Mouse (Mus musculus) embryonic facial prominence, embryonic 13.5 days (tissue): ENCODE data around the gene Mt3. TPM values are rescaled to one million over a fixed set of nuclear protein-coding genes. Genes with fewer than 3 reads are reported as not detected.
A peak's percentile ranks its signal among the peaks of the same experiment; 100 is the strongest.

Experiments used
- ATAC-seq: fragments of 200-750 bp; cut with Nextera tagmentation; 2 replicates; pipeline ENCODE4 v1.8.0; 2017; ENCODE audit warnings: low read depth; ENCODE audit not compliant: insufficient number of reproducible peaks, insufficient read depth, low FRiP score, low TSS enrichment
- H3K27ac ChIP-seq: fragments of 300-500 bp; sonication (generic); 2 replicates; pipeline ENCODE4 v1.5.1; 2015; ENCODE audit warnings: moderate library complexity, mild to moderate bottlenecking, inconsistent platforms
- H3K27me3 ChIP-seq: fragments of 300-500 bp; sonication (generic); 2 replicates; pipeline ENCODE4 v1.6.1; 2015; ENCODE audit warnings: mild to moderate bottlenecking, inconsistent platforms
- H3K36me3 ChIP-seq: fragments of 300-500 bp; sonication (generic); 2 replicates; pipeline ENCODE4 v1.6.1; 2015; ENCODE audit warnings: mild to moderate bottlenecking, inconsistent platforms
- H3K4me1 ChIP-seq: fragments of 300-500 bp; sonication (generic); 2 replicates; pipeline ENCODE4 v1.6.1; 2015; ENCODE audit warnings: inconsistent platforms
- H3K4me2 ChIP-seq: fragments of 300-500 bp; sonication (generic); 2 replicates; pipeline ENCODE4 v1.6.1; 2015; ENCODE audit warnings: moderate library complexity, mild to moderate bottlenecking, inconsistent platforms
- H3K4me3 ChIP-seq: fragments of 300-500 bp; sonication (generic); 2 replicates; pipeline ENCODE4 v1.5.1; 2015; ENCODE audit warnings: mild to moderate bottlenecking, inconsistent platforms
- H3K9ac ChIP-seq: fragments of 300-500 bp; sonication (generic); 2 replicates; pipeline ENCODE4 v1.6.1; 2015; ENCODE audit warnings: mild to moderate bottlenecking, inconsistent platforms
- H3K9me3 ChIP-seq: fragments of 300-500 bp; sonication (generic); 2 replicates; pipeline ENCODE4 v1.6.1; 2016; ENCODE audit warnings: inconsistent platforms
- WGBS: fragments of 180-500 bp; shearing (Covaris S2); methylation state at CpG from one replicate; pipeline ENCODE4 v1.1.7; 2015; ENCODE audit warnings: mixed read lengths; 5-methylcytosine and 5-hydroxymethylcytosine counted together
- polyA plus RNA-seq: library from polyadenylated mRNA; unstranded; fragments of >200 nt; fragmentation: Nextera tagmentation; extraction: Ambion mirVana; gene quantifications from 2 replicates; pipeline ENCODE4 v1.2.1, GENCODE M21; 2015

Mt3 gene
- polyA plus RNA-seq, 1 experiment from 2014 or later: 0.58 TPM

DNA sequence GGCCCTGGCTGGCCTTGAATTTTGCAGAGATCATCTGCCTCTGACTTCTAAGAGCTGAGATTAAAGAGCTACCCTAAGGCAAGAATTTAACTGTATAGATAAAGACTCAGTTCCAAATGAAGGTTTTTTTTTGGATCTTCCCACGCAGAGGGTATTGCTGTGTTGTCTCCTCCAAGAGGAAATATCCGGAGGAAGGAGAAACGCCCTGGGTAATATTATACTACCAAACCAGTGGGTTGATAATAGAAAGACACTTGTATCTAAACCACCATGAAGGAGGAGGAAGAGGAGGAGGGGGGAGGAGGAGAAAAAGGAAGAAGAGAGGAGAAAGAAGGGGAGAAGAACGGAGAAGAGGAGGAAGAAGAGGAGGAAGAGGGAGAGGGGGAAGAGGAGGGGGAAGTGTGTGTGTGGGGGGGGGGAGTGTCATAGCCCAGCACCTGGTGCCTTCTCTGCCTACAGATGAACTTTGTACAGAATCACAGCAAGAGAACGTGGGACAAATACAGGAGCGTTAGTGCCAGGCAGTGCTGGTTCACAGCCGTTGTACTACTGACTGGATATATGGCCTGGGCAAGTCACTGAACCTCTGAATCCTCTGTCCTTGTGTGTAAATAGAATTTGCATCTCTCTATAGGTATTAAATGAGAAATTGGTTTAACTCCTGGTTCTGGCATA, 25.4 kb downstream of the Mt3 start:
- Histone ChIP-seq H3K36me3 (no peaks in the 10 kb centered on the region), H3K27me3 (peaks cover 98% of the 10 kb centered on the region), H3K4me2 (no peak overlapping the region), H3K4me3 (no peak overlapping the region), H3K9ac (no peak overlapping the region), H3K9me3 (no peaks in the 10 kb centered on the region), H3K27ac (no peak overlapping the region), H3K4me1 (peaks cover 30% of the 10 kb centered on the region)
- 44% methylated on average over 7 of the region's 7 CpGs for WGBS
- ATAC-seq: no peak

DNA sequence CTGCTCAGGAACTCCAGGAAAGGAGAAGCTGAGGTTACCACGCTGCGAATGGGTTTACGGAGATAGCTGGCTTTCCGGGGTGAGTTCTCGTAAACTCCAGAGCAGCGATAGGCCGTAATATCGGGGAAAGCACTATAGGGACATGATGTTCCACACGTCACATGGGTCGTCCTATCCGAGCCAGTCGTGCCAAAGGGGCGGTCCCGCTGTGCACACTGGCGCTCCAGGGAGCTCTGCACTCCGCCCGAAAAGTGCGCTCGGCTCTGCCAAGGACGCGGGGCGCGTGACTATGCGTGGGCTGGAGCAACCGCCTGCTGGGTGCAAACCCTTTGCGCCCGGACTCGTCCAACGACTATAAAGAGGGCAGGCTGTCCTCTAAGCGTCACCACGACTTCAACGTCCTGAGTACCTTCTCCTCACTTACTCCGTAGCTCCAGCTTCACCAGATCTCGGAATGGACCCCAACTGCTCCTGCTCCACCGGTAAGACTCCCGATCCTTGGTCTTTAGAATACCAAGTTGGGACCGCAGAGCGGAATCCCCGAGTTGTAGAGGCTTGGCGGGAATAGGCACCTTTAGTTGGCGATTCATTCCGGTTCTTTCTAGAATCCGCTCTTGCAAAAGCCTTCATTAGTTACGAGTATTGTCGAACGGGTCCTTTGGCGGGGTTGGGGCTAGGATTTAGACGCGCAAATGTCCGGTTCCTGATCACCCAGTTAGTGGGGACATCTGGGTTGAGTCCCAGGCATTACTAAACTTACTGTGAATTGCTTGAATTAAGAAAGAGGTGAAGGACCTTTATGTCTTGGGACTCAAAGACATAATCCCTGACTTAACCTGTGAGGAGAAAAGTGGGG, 26.7 kb downstream of the Mt3 start, which contains the start of gene Mt1:
Gene Mt1 (plus strand): TSS at position 226 of the 856 bp plus-strand sequence.
- Histone ChIP-seq H3K4me3 (peak within 1 kb of the TSS; percentile 50), H3K27me3 (peaks cover 98% of the 10 kb centered on the region), H3K9ac (peak within 1 kb of the TSS; percentile 67), H3K9me3 (no peaks in the 10 kb centered on the region), H3K27ac (no peak within 1 kb of the TSS), H3K4me1 (peaks cover 34% of the 10 kb centered on the region), H3K4me2 (peak within 1 kb of the TSS; percentile 83), H3K36me3 (no peaks in the 10 kb centered on the region)
- under 1% methylated on average over 50 of the region's 50 CpGs for WGBS
- ATAC-seq: peak; percentile 74

DNA sequence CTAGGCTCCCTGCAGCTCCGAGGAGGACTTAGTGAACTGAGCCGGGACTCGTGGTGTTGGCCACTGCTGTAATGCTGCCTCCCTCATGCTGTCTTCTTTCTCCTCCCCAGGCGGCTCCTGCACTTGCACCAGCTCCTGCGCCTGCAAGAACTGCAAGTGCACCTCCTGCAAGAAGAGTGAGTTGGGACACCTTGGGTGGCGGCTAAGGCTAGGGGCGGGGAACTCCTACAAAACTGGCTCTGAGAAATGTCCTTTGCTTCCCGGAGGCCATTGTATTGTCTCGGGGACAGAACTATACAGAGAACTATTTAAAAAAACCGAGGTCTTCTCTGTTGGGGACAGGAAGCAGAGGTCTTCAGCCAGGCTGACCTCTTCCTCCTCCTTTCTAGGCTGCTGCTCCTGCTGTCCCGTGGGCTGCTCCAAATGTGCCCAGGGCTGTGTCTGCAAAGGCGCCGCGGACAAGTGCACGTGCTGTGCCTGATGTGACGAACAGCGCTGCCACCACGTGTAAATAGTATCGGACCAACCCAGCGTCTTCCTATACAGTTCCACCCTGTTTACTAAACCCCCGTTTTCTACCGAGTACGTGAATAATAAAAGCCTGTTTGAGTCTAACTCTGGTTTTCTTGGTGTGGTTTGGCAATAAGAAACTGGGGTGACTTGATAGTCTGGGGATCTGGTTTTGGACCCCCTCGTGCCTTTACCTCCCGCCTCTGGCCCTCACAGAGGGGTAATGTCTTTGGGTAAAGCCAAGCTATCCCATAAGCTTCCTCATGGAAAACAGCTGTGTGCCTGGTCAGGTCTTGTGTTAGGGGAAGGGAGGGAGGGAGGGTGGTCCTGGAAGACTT, 27.5 kb downstream of the Mt3 start:
- H3K9ac ChIP-seq: peak overlapping the region; percentile 67; the same call in 1 of the 2 replicates
- H3K4me3 ChIP-seq: peak overlapping the region; percentile 50
- H3K27ac ChIP-seq: no peak overlapping the region
- peaks cover 39% of the 10 kb centered on the region for H3K4me1 ChIP-seq
- H3K36me3 ChIP-seq: no peaks in the 10 kb centered on the region
- no peak for ATAC-seq
- H3K27me3 ChIP-seq: peaks cover 98% of the 10 kb centered on the region
- H3K4me2 ChIP-seq: peak overlapping the region; percentile 83
- H3K9me3 ChIP-seq: no peaks in the 10 kb centered on the region
- WGBS: 2% methylated on average over 25 of the region's 25 CpGs

DNA sequence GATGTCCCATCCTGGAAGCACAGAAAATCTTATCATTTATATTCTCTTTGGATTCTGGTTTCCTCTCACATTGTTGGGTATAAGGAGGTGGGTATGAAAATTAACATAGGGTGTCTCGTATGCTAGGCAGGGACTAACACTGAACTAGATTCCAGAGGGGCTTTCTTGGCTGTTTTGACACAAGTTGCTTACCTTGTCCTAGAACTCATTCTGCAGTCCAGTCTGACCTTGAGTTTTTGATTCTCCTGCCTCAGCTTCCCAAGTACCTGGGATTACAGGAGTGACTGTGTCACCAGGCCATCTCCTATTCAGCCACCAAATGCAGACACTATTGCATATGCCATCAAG, 28.1 kb downstream of the Mt3 start:
- ATAC-seq: no peak
- Histone ChIP-seq H3K4me1 (peaks cover 39% of the 10 kb centered on the region), H3K9ac (no peak overlapping the region), H3K27ac (no peak overlapping the region), H3K9me3 (no peaks in the 10 kb centered on the region), H3K27me3 (peaks cover 98% of the 10 kb centered on the region), H3K36me3 (no peaks in the 10 kb centered on the region), H3K4me2 (0 out of 2 replicates have a peak overlapping the region, but pooled peaks have one; percentile 83), H3K4me3 (no peak overlapping the region)
- WGBS: 69% methylated on average over 1 of the region's 1 CpGs

DNA sequence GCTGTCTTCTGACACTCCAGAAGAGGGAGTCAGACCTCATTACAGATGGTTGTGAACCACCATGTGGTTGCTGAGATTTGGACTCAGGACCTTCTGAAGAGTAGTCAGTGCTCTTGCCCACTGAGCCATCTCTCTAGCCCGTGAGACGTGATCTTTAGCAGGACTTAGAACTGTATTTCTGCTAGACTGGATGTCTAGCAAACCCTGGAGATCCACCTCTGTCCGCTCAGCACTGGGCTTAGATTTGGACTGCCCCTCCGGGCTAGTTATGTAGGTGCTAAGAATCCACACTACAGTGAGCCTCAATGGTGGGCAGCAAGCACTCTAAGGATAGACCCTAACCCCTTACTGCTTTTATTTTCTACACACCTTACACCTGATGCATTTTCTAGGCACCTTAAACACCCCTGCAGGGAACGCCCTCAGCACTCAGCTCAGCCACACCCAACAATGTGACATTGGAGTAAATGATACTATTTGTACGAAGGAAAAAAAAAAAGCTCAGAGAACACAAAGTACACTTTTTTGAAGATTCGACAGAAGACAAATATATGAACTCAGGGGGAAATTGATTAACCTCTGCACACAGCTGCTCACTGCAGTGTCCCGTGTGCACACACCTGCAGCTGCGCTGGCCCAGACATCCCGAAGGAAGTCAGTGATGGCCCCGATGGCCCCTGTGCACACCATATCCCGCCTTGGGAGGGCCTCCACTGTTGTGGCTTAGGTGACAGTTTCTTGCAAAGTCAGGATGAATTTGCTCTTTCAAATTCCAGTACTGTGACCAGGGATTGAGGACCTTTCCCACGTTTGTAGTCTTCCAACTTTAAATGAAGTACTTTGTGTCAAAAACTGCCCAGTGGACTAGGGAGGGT, 29.9 kb downstream of the Mt3 start:
- Histone ChIP-seq H3K9ac (no peak overlapping the region), H3K4me1 (peaks cover 53% of the 10 kb centered on the region), H3K4me2 (peak overlapping the region; percentile 56), H3K9me3 (no peaks in the 10 kb centered on the region), H3K4me3 (peak overlapping the region; percentile 29), H3K36me3 (no peaks in the 10 kb centered on the region), H3K27me3 (peaks cover 98% of the 10 kb centered on the region), H3K27ac (no peak overlapping the region)
- no peak for ATAC-seq
- 61% methylated on average over 13 of the region's 13 CpGs for WGBS

DNA sequence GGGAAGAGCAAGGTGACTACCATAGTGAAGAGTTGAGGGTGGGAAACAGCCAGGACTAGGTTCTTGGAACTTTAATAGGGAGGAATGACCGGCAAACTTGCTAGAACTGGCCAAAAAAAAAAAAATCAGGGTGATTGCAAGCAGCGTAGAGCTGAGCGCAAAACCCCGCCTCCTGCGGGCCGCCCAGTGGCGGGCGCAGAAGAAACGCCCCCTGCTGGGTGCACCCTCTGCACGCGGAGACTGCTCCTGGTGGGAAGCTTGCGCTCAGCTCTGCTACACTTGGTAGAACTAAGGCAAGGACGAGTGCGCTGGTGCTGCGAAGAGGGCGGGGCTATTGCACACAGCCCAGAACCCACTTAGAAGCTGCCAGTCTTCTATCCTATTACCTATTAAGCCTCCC, 30.7 kb downstream of the Mt3 start:
- peak overlapping the region; percentile 56 for H3K4me2 ChIP-seq
- H3K4me3 ChIP-seq: peak overlapping the region; percentile 29
- H3K27ac ChIP-seq: no peak overlapping the region
- H3K9ac ChIP-seq: no peak overlapping the region
- peaks cover 98% of the 10 kb centered on the region for H3K27me3 ChIP-seq
- under 1% methylated on average over 16 of the region's 16 CpGs for WGBS
- H3K4me1 ChIP-seq: peaks cover 57% of the 10 kb centered on the region
- ATAC-seq: peak; percentile 26; the same call in 1 of the 2 replicates
- no peaks in the 10 kb centered on the region for H3K9me3 ChIP-seq
- H3K36me3 ChIP-seq: no peaks in the 10 kb centered on the region

DNA sequence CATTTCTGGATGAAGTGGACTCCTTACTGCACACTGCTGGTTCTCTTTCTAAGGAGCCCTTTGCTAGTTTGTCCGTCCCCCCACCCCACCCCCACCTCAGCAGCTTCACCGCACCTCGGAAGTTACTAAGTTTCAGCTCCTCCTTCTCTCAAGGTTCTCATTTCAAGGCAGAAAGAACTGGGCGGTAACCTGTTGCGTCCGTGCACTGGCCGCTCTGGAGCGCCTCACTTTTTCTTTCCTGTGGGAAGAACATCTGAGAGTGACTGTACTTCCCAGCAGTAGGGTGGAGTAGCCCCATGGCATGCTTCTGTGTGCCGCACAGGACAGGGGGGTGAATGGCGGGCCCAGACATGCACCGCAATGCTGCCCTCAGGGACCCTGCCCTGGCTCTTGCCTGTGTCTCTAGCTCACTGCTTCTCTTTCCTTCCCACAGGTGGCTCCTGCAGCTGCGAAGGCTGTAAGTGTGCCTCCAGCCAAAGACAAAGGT, 32.0 kb downstream of the Mt3 start:
- no peak overlapping the region for H3K4me3 ChIP-seq
- H3K4me2 ChIP-seq: peak overlapping the region; percentile 15
- H3K9me3 ChIP-seq: no peaks in the 10 kb centered on the region
- H3K36me3 ChIP-seq: no peaks in the 10 kb centered on the region
- 0 out of 2 replicates have a peak, but pooled peaks have one; percentile 22 for ATAC-seq
- H3K27me3 ChIP-seq: peaks cover 97% of the 10 kb centered on the region
- 13% methylated on average over 12 of the region's 12 CpGs for WGBS
- H3K27ac ChIP-seq: 0 out of 2 replicates have a peak overlapping the region, but pooled peaks have one; percentile 40
- peaks cover 52% of the 10 kb centered on the region for H3K4me1 ChIP-seq
- H3K9ac ChIP-seq: no peak overlapping the region

DNA sequence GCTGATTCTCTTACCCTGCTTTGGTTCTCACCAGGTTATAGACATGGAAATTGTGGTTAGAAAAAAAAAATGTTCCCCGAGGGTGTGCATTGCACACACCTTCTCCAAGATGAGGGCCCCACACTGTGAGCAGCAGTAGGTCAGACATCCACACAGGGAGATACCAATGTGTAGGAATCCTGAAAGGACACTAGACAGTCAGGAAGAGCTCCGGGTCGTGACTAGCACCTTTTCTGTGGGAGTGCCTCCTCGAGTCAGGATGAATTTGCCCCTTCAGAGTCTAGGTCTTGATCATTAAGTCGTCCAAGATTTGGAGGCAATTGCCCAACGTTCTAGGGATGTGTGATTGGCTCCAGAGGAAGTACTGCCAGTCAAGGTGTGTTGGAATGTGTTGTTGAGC, 33.4 kb downstream of the Mt3 start:
- Histone ChIP-seq H3K4me1 (peaks cover 46% of the 10 kb centered on the region), H3K9ac (no peak overlapping the region), H3K9me3 (no peaks in the 10 kb centered on the region), H3K4me3 (no peak overlapping the region), H3K36me3 (no peaks in the 10 kb centered on the region), H3K27me3 (peaks cover 91% of the 10 kb centered on the region), H3K4me2 (no peak overlapping the region), H3K27ac (no peak overlapping the region)
- WGBS: 59% methylated on average over 6 of the region's 6 CpGs
- ATAC-seq: no peak

DNA sequence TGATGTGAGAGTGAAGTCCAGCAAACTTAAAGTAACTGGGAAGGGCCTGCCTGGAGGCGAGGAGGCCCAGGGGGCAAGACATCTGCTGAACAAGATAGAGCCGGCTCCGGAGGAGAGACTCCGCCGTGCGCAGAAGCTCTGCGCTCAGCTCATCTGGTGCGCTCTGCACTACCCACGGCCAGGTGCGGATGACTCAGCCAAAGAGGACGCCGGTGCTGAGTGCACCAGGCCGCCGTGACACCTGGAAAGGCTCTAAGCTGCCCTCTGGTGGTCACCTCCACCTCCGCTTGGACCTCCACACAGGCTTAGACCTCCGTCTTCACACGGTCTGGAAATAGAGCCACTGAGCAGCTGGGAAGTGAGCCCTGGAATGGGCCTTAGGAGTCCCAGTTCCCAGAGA, 34.1 kb downstream of the Mt3 start:
- Histone ChIP-seq H3K9me3 (no peaks in the 10 kb centered on the region), H3K36me3 (no peaks in the 10 kb centered on the region), H3K9ac (no peak overlapping the region), H3K4me2 (peak overlapping the region; percentile 36), H3K27ac (no peak overlapping the region), H3K4me3 (peak overlapping the region; percentile 2; the same call in 1 of the 2 replicates), H3K4me1 (peaks cover 53% of the 10 kb centered on the region), H3K27me3 (peaks cover 86% of the 10 kb centered on the region)
- peak; percentile 69 for ATAC-seq
- WGBS: 2% methylated on average over 17 of the region's 17 CpGs

DNA sequence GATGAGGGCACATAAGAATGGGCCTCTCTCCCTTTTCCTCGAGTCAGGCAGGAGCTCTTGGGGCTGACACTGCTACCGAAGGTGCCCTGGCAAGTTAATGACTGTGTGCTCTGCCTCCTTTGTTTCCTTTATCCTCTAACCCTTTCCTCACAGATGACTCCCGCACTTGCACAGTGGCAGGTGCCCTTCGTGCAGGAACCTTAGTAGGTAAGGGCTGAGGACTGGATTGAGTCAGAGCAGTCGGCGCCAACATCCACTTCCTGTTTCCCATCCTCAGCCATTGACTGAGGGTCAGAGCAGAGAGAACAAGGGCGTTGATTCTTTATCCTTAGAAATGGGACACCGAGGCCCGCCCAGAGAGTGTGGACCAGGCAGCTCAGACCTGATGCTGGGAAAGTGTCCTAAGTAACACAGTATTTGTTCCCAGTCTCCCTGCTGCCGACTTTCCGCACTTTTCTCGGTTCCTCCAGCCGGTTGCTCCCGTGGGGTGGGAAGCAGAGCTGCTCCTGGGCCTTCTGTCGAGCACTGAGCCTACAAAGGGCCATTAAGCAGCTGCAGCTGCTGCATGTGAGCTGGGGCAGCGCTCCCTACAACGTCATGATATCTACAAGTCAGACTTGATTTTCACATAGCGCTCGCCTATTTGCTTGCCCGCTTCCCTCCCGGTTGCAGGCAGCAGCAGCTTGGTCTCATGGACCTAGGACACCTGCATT, 35.0 kb downstream of the Mt3 start:
- Histone ChIP-seq H3K4me3 (no peak overlapping the region), H3K9ac (no peak overlapping the region), H3K27ac (no peak overlapping the region), H3K36me3 (no peaks in the 10 kb centered on the region), H3K27me3 (peaks cover 77% of the 10 kb centered on the region), H3K4me1 (peaks cover 53% of the 10 kb centered on the region), H3K9me3 (no peaks in the 10 kb centered on the region), H3K4me2 (peak overlapping the region; percentile 36; the same call in 1 of the 2 replicates)
- 18% methylated on average over 21 of the region's 21 CpGs for WGBS
- no peak for ATAC-seq
